Mouse (Mus musculus) olfactory bulb, adult 2 months (tissue): ENCODE data around the gene Tldc1.

Source experiments
- CTCF ChIP-seq: fragments of 200-500 bp; IDR thresholded peaks from 2 replicates; pipeline ENCODE4 v1.5.1; 2012; ENCODE audit warnings: low read depth, mild to moderate bottlenecking, low read length, moderate library complexity; ENCODE audit not compliant: insufficient read depth
- POLR2A ChIP-seq: fragments of 200-500 bp; IDR thresholded peaks from 2 replicates; pipeline ENCODE4 v1.6.1; 2012; ENCODE audit warnings: mild to moderate bottlenecking, low read depth, low read length, moderate library complexity; ENCODE audit not compliant: insufficient read depth

DNA sequence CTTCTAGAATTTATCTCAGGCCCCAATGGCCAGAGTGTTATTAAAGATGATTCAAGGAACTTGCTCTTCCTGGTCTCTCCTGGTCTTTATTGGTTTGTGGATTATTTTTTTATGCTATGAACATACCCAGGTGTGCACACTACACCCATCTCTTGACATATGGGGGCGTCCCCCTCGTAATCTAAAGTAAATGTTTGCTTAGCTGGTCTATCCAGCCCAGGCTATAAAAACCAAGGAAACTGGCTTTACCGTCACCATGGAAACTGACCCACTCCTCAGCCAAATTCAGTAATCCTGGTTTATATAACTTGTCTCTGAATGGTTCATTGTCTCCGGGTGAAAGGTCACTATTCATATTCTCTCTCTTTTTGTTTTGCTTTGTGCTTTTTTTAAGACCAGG, 37.6 kb downstream of the Tldc1 start:
- TF ChIP-seq CTCF = no peak
- TF ChIP-seq POLR2A = no peak
